Mouse (Mus musculus): Measurements from ENCODE around the gene Bri3.

DNA sequence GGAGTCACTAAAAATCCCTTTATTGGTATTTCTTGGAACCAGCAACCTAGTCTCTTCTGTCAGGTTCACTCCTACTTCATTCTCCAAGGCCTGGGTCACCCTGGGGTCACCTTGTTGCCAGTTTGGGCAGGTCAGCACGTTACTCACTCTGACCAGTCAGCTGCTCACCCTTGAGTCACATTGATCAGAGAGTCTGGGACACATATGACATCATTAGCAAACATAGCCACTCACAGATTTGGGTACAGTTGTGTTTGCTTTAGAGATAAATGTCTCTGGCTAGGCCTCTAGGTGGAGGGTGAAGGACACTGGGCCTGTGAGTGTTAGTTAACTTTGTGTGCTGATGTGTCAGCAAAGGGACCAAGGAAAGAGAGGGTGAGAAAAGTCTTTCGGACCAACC lies 127.9 kb downstream of the Bri3 start:
- TF ChIP-seq CTCF (IDR thresholded peaks at IDR 0.05; ENCODE audit: insufficient read depth, low read depth, low read length) (no peak), POLR2A (IDR thresholded peaks at IDR 0.05; ENCODE audit: insufficient read depth, low read depth, low read length) (no peak)
